Mouse (Mus musculus) liver, adult 2 months (tissue): ENCODE data around the gene Acvr1. TPM values are rescaled to one million over a fixed set of nuclear protein-coding genes. Genes with fewer than 3 reads are reported as not detected.

Source experiments
- DNase-seq: peaks from one replicate; pipeline ENCODE4 v3.0.0-alpha.2; 2011; ENCODE audit warnings: low read depth, low spot score; ENCODE audit errors: extremely low read depth
- H3K27ac ChIP-seq: fragments of 200-500 bp; replicated peaks from 2 replicates; pipeline ENCODE4 v1.5.1; 2012; ENCODE audit warnings: low read depth, mild to moderate bottlenecking, control low read depth, inconsistent platforms, low read length; ENCODE audit not compliant: insufficient read depth
- H3K27me3 ChIP-seq: fragments of 200-500 bp; 2 replicates; pipeline ENCODE4 v1.6.1; 2012; ENCODE audit warnings: mild to moderate bottlenecking, moderate library complexity, low read length, inconsistent platforms; ENCODE audit not compliant: control insufficient read depth, insufficient read depth
- H3K36me3 ChIP-seq: fragments of 200-500 bp; 2 replicates; pipeline ENCODE4 v1.6.1; 2012; ENCODE audit warnings: low read length, inconsistent platforms; ENCODE audit not compliant: control insufficient read depth, insufficient read depth
- H3K4me1 ChIP-seq: fragments of 200-500 bp; 2 replicates; pipeline ENCODE4 v1.6.1; 2011; ENCODE audit warnings: low read length; ENCODE audit not compliant: control insufficient read depth, insufficient read depth
- H3K4me3 ChIP-seq: fragments of 200-500 bp; 2 replicates; pipeline ENCODE4 v1.5.1; 2011; ENCODE audit warnings: low read depth, mild to moderate bottlenecking, control low read depth, low read length, moderate library complexity; ENCODE audit not compliant: insufficient read depth
- H3K79me2 ChIP-seq: fragments of 200-500 bp; 2 replicates; pipeline ENCODE4 v1.6.1; 2012; ENCODE audit warnings: inconsistent platforms, mild to moderate bottlenecking, low read length, moderate library complexity; ENCODE audit not compliant: control insufficient read depth, insufficient read depth
- H3K9ac ChIP-seq: fragments of 200-500 bp; 2 replicates; pipeline ENCODE4 v1.6.1; 2012; ENCODE audit warnings: low read depth, mild to moderate bottlenecking, control low read depth, inconsistent platforms, low read length
- CTCF ChIP-seq: fragments of 200-500 bp; IDR thresholded peaks from 2 replicates; pipeline ENCODE4 v1.5.1; 2011; ENCODE audit warnings: low read depth, low read length, control low read depth
- POLR2A ChIP-seq: fragments of 200-500 bp; IDR thresholded peaks from 2 replicates; pipeline ENCODE4 v1.6.1; 2011; ENCODE audit warnings: low read length, control low read depth; ENCODE audit not compliant: insufficient read depth; ENCODE audit errors: extremely low read depth
- WGBS: fragments of 180-500 bp; shearing (Covaris S2); methylation state at CpG from one replicate; pipeline ENCODE4 v1.1.7; 2018; 5-methylcytosine and 5-hydroxymethylcytosine counted together
- polyA plus RNA-seq: library from polyadenylated mRNA; depleted of rRNA; stranded (reverse); fragments of >200 nt; gene quantifications from 2 replicates; pipeline ENCODE4 v1.2.3, GENCODE M21; 2012; rRNA removed
- total RNA-seq: library from RNA; depleted of rRNA; stranded (reverse); fragments of >200 nt; gene quantifications from 2 replicates; pipeline ENCODE4 v1.2.3, GENCODE M21; 2014; rRNA removed

The Acvr1 gene
- 8.4 and 9.0 TPM in 2 replicates for total RNA-seq
- 4.3 and 5.7 TPM in 2 replicates for polyA plus RNA-seq

GRCm38 (mm10) chr2:58567066-58567810 is at the start of gene Acvr1, which contains the start of gene Upp2:
TSS of gene Acvr1 (minus strand) at chr2:58567157.
TSS of gene Upp2 (plus strand) at chr2:58567298.
- TF ChIP-seq POLR2A (no peak), CTCF (0 out of 2 replicates have a peak, but pooled peaks have one; percentile 12)
- H3K4me1 ChIP-seq, result peaks cover 37% of the 10 kb centered on the region
- no peaks in the 10 kb centered on the region for H3K27me3 ChIP-seq
- 1% methylated on average over 73 of the region's 80 CpGs for WGBS
- H3K36me3 ChIP-seq, result no peaks in the 10 kb centered on the region
- peak within 1 kb of the TSS; percentile 98 for H3K9ac ChIP-seq
- peak; percentile 85 for DNase-seq
- H3K4me3 ChIP-seq, result peak within 1 kb of the TSS; percentile 92
- peaks cover 26% of the 10 kb centered on the region for H3K79me2 ChIP-seq
- peak within 1 kb of the TSS; percentile 91 for H3K27ac ChIP-seq

GRCm38 (mm10) chr2:58615766-58616165 is 48.8 kb upstream of the Acvr1 start:
- no peaks in the 10 kb centered on the region for H3K27me3 ChIP-seq
- no peak for DNase-seq
- H3K9ac ChIP-seq, result no peak overlapping the region
- no peaks in the 10 kb centered on the region for H3K36me3 ChIP-seq
- H3K4me1 ChIP-seq, result no peaks in the 10 kb centered on the region
- TF ChIP-seq CTCF (no peak), POLR2A (no peak)
- no peak overlapping the region for H3K27ac ChIP-seq
- H3K4me3 ChIP-seq, result no peak overlapping the region
- no peaks in the 10 kb centered on the region for H3K79me2 ChIP-seq
- WGBS, result 96% methylated on average over 5 of the region's 5 CpGs

- H3K4me1 ChIP-seq, result no peaks in the 10 kb centered on the region
- WGBS, result 96% methylated on average over 8 of the region's 8 CpGs
- no peak overlapping the region for H3K9ac ChIP-seq
- H3K36me3 ChIP-seq, result no peaks in the 10 kb centered on the region
- H3K27ac ChIP-seq, result no peak overlapping the region
- TF ChIP-seq CTCF (peak; percentile 37; the same call in 1 of the 2 replicates), POLR2A (no peak)
- no peak for DNase-seq
- no peaks in the 10 kb centered on the region for H3K27me3 ChIP-seq
- H3K79me2 ChIP-seq, result no peaks in the 10 kb centered on the region
- H3K4me3 ChIP-seq, result no peak overlapping the region
Measured at GRCm38 (mm10) chr2:58614851-58615250, 47.9 kb upstream of the Acvr1 start.

- 90% methylated on average over 3 of the region's 3 CpGs for WGBS
- TF ChIP-seq CTCF, result no peak
- no peak for TF ChIP-seq POLR2A
- H3K9ac ChIP-seq, result no peak overlapping the region
Measured at GRCm38 (mm10) chr2:58613720-58614119, 46.8 kb upstream of the Acvr1 start.

GRCm38 (mm10) chr2:58604791-58605190 is 37.8 kb upstream of the Acvr1 start:
- DNase-seq, result no peak
- no peaks in the 10 kb centered on the region for H3K36me3 ChIP-seq
- no peaks in the 10 kb centered on the region for H3K4me1 ChIP-seq
- no peak overlapping the region for H3K4me3 ChIP-seq
- no peaks in the 10 kb centered on the region for H3K27me3 ChIP-seq
- H3K79me2 ChIP-seq, result no peaks in the 10 kb centered on the region
- TF ChIP-seq CTCF (no peak), POLR2A (no peak)
- WGBS, result 100% methylated on average over 3 of the region's 3 CpGs
- H3K27ac ChIP-seq, result no peak overlapping the region
- no peak overlapping the region for H3K9ac ChIP-seq

More at GRCm38 (mm10) chr2:58613720-58614119, 46.8 kb upstream of the Acvr1 start:
- H3K27me3 ChIP-seq, result no peaks in the 10 kb centered on the region
- DNase-seq, result no peak
- H3K36me3 ChIP-seq, result no peaks in the 10 kb centered on the region
- H3K79me2 ChIP-seq, result no peaks in the 10 kb centered on the region
- H3K27ac ChIP-seq, result no peak overlapping the region
- no peak overlapping the region for H3K4me3 ChIP-seq
- no peaks in the 10 kb centered on the region for H3K4me1 ChIP-seq

GRCm38 (mm10) chr2:58603379-58603778 is 36.4 kb upstream of the Acvr1 start:
- Histone ChIP-seq H3K36me3 (no peaks in the 10 kb centered on the region), H3K4me1 (no peaks in the 10 kb centered on the region), H3K27me3 (no peaks in the 10 kb centered on the region), H3K79me2 (no peaks in the 10 kb centered on the region), H3K9ac (no peak overlapping the region), H3K4me3 (no peak overlapping the region), H3K27ac (no peak overlapping the region)
- 76% methylated on average over 3 of the region's 3 CpGs for WGBS
- TF ChIP-seq POLR2A (no peak), CTCF (no peak)
- no peak for DNase-seq
